Mouse (Mus musculus) heart, embryonic 13.5 days (tissue): ENCODE data around the gene Tldc1. TPM values are rescaled to one million over a fixed set of nuclear protein-coding genes. Genes with fewer than 3 reads are reported as not detected.

Experiments used
- ATAC-seq: fragments of 200-750 bp; cut with Nextera tagmentation; 2 replicates; pipeline ENCODE4 v1.8.0; 2017; ENCODE audit warnings: moderate TSS enrichment; ENCODE audit not compliant: insufficient number of reproducible peaks, low FRiP score, low TSS enrichment; ENCODE audit errors: extremely low read depth
- H3K27ac ChIP-seq: fragments of 300-500 bp; sonication (generic); replicated peaks from 2 replicates; pipeline ENCODE4 v1.5.1; 2015; ENCODE audit warnings: moderate library complexity, mild to moderate bottlenecking, inconsistent platforms
- H3K27me3 ChIP-seq: fragments of 300-500 bp; sonication (generic); replicated peaks from 2 replicates; pipeline ENCODE4 v1.6.1; 2015; ENCODE audit warnings: mild to moderate bottlenecking, inconsistent platforms
- H3K36me3 ChIP-seq: fragments of 300-500 bp; sonication (generic); 2 replicates; pipeline ENCODE4 v1.6.1; 2015; ENCODE audit warnings: mild to moderate bottlenecking, inconsistent platforms
- H3K4me1 ChIP-seq: fragments of 300-500 bp; sonication (generic); 2 replicates; pipeline ENCODE4 v1.6.1; 2015; ENCODE audit warnings: inconsistent platforms
- H3K4me2 ChIP-seq: fragments of 300-500 bp; sonication (generic); 2 replicates; pipeline ENCODE4 v1.6.1; 2015; ENCODE audit warnings: inconsistent platforms, mild to moderate bottlenecking, moderate library complexity
- H3K4me3 ChIP-seq: fragments of 300-500 bp; sonication (generic); 2 replicates; pipeline ENCODE4 v1.5.1; 2015; ENCODE audit warnings: moderate library complexity, mild to moderate bottlenecking, inconsistent platforms
- H3K9ac ChIP-seq: fragments of 300-500 bp; sonication (generic); 2 replicates; pipeline ENCODE4 v1.6.1; 2015; ENCODE audit warnings: inconsistent platforms, mild to moderate bottlenecking, moderate library complexity
- H3K9me3 ChIP-seq: fragments of 300-500 bp; sonication (generic); 2 replicates; pipeline ENCODE4 v1.6.1; 2016; ENCODE audit warnings: inconsistent platforms
- WGBS: fragments of 180-500 bp; shearing (Covaris S2); methylation state at CpG from one replicate; pipeline ENCODE4 v1.1.7; 2015; ENCODE audit warnings: mixed read lengths; 5-methylcytosine and 5-hydroxymethylcytosine counted together
- polyA plus RNA-seq: library from polyadenylated mRNA; unstranded; fragments of >200 nt; fragmentation: Nextera tagmentation; extraction: Ambion mirVana; gene quantifications from 2 replicates; pipeline ENCODE4 v1.2.1, GENCODE M21; 2015

The Tldc1 gene
- polyA plus RNA-seq, 1 experiment from 2014 or later: 14.3 TPM

GRCm38 (mm10) chr8:119737093-119737900 lies 40.9 kb downstream of the Tldc1 start:
- H3K4me1 ChIP-seq: no peaks in the 10 kb centered on the region
- H3K27ac ChIP-seq: no peak overlapping the region
- 0 out of 2 replicates have a peak, but pooled peaks cover 2% of the 10 kb centered on the region for H3K27me3 ChIP-seq
- no peaks in the 10 kb centered on the region for H3K9me3 ChIP-seq
- 72% methylated on average over 11 of the region's 11 CpGs for WGBS
- H3K4me2 ChIP-seq: no peak overlapping the region
- H3K9ac ChIP-seq: no peak overlapping the region
- ATAC-seq: no peak
- no peak overlapping the region for H3K4me3 ChIP-seq
- no peaks in the 10 kb centered on the region for H3K36me3 ChIP-seq

GRCm38 (mm10) chr8:119736348-119736917 lies 41.8 kb downstream of the Tldc1 start:
- Histone ChIP-seq H3K27ac (no peak overlapping the region), H3K4me3 (no peak overlapping the region), H3K4me2 (no peak overlapping the region), H3K9me3 (no peaks in the 10 kb centered on the region), H3K9ac (no peak overlapping the region), H3K4me1 (no peaks in the 10 kb centered on the region), H3K36me3 (no peaks in the 10 kb centered on the region), H3K27me3 (0 out of 2 replicates have a peak, but pooled peaks cover 4% of the 10 kb centered on the region)
- 84% methylated on average over 10 of the region's 10 CpGs for WGBS
- ATAC-seq: no peak

- H3K27me3 ChIP-seq: 0 out of 2 replicates have a peak, but pooled peaks cover 4% of the 10 kb centered on the region
- H3K36me3 ChIP-seq: no peaks in the 10 kb centered on the region
- ATAC-seq: no peak
- H3K9ac ChIP-seq: no peak overlapping the region
- no peak overlapping the region for H3K4me3 ChIP-seq
- H3K9me3 ChIP-seq: no peaks in the 10 kb centered on the region
- no peak overlapping the region for H3K27ac ChIP-seq
- peaks cover 3% of the 10 kb centered on the region; the same call in 1 of the 2 replicates for H3K4me1 ChIP-seq
- no peak overlapping the region for H3K4me2 ChIP-seq
- 71% methylated on average over 13 of the region's 13 CpGs for WGBS
Observed at GRCm38 (mm10) chr8:119732072-119732471, 46.1 kb downstream of the Tldc1 start.

DNA sequence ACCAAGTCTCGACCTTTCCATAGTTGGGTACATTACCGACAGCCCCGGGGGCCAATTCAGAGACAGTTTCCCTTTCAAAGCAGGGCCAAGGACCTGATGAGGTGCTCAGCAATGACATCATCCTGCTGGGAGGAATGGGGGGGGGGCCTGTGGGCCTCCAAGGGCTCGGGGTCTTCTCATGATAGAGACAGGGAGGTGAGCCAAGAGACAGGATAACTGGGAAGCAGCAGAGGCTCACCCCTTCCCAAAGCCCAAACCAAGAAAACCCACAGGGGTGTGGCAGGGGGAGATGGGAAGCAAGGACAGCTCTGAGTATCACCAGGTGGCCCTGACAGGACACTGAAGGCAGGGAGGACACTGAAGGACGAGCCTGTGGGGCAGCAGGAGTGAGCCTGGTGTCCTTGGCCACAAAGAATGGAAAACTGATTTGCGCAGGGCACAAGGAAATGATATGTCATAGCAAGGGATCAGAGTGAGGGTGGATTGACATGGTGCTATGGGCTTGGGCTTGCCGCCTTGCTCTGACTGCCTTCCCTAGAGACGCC lies 49.8 kb downstream of the Tldc1 start:
- Histone ChIP-seq H3K4me2 (no peak overlapping the region), H3K27me3 (0 out of 2 replicates have a peak, but pooled peaks cover 4% of the 10 kb centered on the region), H3K36me3 (no peaks in the 10 kb centered on the region), H3K4me3 (no peak overlapping the region), H3K9me3 (no peaks in the 10 kb centered on the region), H3K9ac (no peak overlapping the region), H3K4me1 (peaks cover 20% of the 10 kb centered on the region), H3K27ac (no peak overlapping the region)
- no peak for ATAC-seq
- 74% methylated on average over 8 of the region's 8 CpGs for WGBS

DNA sequence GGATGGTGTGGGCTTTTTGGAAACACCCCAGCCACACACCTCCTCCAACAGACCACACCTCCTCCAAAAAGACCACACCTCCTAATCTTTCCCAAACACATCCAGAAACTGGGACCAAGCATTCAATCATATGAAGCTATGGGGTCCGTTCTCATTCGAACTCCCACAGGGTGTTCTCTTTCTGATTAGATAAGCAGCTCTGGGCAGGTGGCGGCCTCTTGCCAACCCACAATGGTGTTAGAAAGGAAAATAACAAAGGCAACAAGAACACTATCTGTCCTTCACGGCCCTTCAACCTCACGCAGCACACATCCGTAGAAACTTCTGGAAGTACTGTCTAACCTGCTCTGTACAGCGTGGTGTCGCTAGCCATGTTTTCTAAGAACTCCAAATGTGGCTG lies 51.1 kb downstream of the Tldc1 start:
- no peak overlapping the region for H3K4me3 ChIP-seq
- H3K9ac ChIP-seq: no peak overlapping the region
- WGBS: 53% methylated on average over 8 of the region's 8 CpGs

DNA sequence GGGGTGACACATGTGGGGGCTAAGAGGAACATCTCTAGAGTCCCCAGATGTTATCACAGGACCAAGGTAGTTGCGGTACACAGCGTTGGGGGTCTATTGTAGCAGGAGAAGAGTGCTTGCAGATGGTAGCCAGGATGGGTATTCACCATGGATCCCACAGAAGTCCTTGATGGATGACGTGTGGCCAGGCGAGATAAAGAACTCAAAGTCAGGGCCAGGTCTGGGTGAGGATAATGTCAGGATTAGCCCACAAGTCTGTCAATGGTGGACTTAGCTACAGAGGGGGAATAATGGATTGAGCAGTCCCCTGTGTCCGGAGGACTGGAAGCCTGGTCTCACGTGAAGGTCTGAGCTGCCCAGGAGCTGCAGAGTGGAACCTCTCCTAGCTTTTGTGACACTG lies 53.6 kb downstream of the Tldc1 start:
- no peak overlapping the region for H3K4me2 ChIP-seq
- peaks cover 27% of the 10 kb centered on the region for H3K4me1 ChIP-seq
- H3K27ac ChIP-seq: peak overlapping the region; percentile 78
- no peak overlapping the region for H3K4me3 ChIP-seq
- H3K9me3 ChIP-seq: no peaks in the 10 kb centered on the region
- no peaks in the 10 kb centered on the region for H3K36me3 ChIP-seq
- no peaks in the 10 kb centered on the region for H3K27me3 ChIP-seq
- ATAC-seq: no peak
- no peak overlapping the region for H3K9ac ChIP-seq
- 63% methylated on average over 6 of the region's 6 CpGs for WGBS

More for the DNA sequence above, 51.1 kb downstream of the Tldc1 start:
- Histone ChIP-seq H3K27me3 (0 out of 2 replicates have a peak, but pooled peaks cover under 1% of the 10 kb centered on the region), H3K27ac (no peak overlapping the region), H3K4me1 (peaks cover 27% of the 10 kb centered on the region), H3K36me3 (no peaks in the 10 kb centered on the region), H3K4me2 (no peak overlapping the region), H3K9me3 (no peaks in the 10 kb centered on the region)
- no peak for ATAC-seq

- Histone ChIP-seq H3K27ac (peak overlapping the region; percentile 78), H3K4me3 (no peak overlapping the region), H3K36me3 (no peaks in the 10 kb centered on the region), H3K4me2 (peak overlapping the region; percentile 49), H3K9me3 (no peaks in the 10 kb centered on the region), H3K27me3 (no peaks in the 10 kb centered on the region), H3K9ac (no peak overlapping the region), H3K4me1 (peaks cover 36% of the 10 kb centered on the region)
- WGBS: 22% methylated on average over 4 of the region's 4 CpGs
- ATAC-seq: 0 out of 2 replicates have a peak, but pooled peaks have one; percentile 32
Observed at GRCm38 (mm10) chr8:119723676-119724075, 54.5 kb downstream of the Tldc1 start.

DNA sequence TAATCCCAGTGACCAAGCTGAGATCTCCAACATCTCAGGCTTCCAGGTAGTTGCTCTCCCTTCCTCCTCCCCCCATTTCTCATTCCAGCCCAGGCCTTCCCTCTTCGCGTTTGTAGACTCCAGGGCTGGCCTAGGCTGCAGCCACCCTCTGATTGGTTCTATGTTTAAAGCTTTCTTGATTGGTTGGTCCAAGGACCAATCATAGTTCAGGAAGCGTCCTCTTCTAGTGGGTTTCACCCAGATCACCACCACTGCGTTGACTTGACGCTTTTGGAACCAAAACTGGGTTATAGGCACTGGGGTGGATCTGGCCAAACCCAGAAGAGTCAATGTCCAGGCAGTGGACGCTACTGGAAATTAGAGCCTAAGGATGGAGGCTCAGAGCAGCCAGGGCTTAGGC lies 55.9 kb downstream of the Tldc1 start:
- H3K27me3 ChIP-seq: no peaks in the 10 kb centered on the region
- H3K36me3 ChIP-seq: no peaks in the 10 kb centered on the region

GRCm38 (mm10) chr8:119719011-119719501 lies 59.2 kb downstream of the Tldc1 start:
- no peak overlapping the region for H3K9ac ChIP-seq
- H3K9me3 ChIP-seq: no peaks in the 10 kb centered on the region
- no peak for ATAC-seq
- 0 out of 2 replicates have a peak overlapping the region, but pooled peaks have one; percentile 1 for H3K27ac ChIP-seq
- H3K4me1 ChIP-seq: peaks cover 37% of the 10 kb centered on the region
- WGBS: 44% methylated on average over 12 of the region's 12 CpGs
- H3K27me3 ChIP-seq: no peaks in the 10 kb centered on the region; the same call in 1 of the 2 replicates
- no peak overlapping the region for H3K4me2 ChIP-seq
- no peak overlapping the region for H3K4me3 ChIP-seq
- H3K36me3 ChIP-seq: no peaks in the 10 kb centered on the region

More for the DNA sequence above, 55.9 kb downstream of the Tldc1 start:
- Histone ChIP-seq H3K4me3 (no peak overlapping the region), H3K4me2 (no peak overlapping the region), H3K9ac (no peak overlapping the region), H3K9me3 (no peaks in the 10 kb centered on the region), H3K4me1 (peaks cover 39% of the 10 kb centered on the region), H3K27ac (no peak overlapping the region)
- WGBS: 57% methylated on average over 6 of the region's 6 CpGs
- no peak for ATAC-seq

GRCm38 (mm10) chr8:119717765-119718164 lies 60.5 kb downstream of the Tldc1 start:
- WGBS: 60% methylated on average over 9 of the region's 9 CpGs
- ATAC-seq: no peak
- no peak overlapping the region for H3K27ac ChIP-seq
- no peak overlapping the region for H3K4me3 ChIP-seq
- H3K4me2 ChIP-seq: no peak overlapping the region
- H3K36me3 ChIP-seq: no peaks in the 10 kb centered on the region
- no peak overlapping the region for H3K9ac ChIP-seq
- no peaks in the 10 kb centered on the region; the same call in 1 of the 2 replicates for H3K27me3 ChIP-seq
- peaks cover 25% of the 10 kb centered on the region for H3K4me1 ChIP-seq
- no peaks in the 10 kb centered on the region for H3K9me3 ChIP-seq

DNA sequence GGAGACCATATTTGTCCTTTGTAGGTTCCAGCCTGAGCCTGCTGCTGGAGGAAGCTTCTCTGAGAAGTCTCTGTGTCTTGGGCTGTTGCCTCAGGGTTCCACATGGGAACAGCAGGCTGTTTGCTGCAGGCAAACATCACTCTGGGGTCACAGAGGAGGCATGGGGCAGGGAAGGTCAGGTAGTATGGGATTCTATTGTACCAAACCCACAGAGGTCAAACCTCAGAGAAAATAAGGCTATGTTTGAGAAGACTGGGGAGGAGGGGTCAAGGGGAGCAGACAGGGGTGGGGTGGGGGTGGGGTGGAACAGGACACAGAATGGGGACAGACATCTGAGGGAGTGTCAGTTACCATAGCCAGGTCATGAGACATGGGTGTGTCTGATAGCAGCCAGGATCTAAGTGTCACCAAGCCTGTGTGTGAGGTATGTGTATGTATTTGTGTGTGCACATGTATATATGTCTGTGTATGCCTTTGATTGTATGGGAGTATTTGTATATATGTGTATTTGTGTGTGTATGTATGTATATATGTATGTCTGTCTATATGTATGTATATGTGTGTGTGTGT lies 61.4 kb downstream of the Tldc1 start:
- H3K9me3 ChIP-seq: no peaks in the 10 kb centered on the region
- no peak overlapping the region for H3K4me3 ChIP-seq
- H3K4me2 ChIP-seq: no peak overlapping the region
- no peak overlapping the region for H3K9ac ChIP-seq
- no peak overlapping the region for H3K27ac ChIP-seq
- H3K36me3 ChIP-seq: no peaks in the 10 kb centered on the region
- peaks cover 24% of the 10 kb centered on the region for H3K4me1 ChIP-seq
- H3K27me3 ChIP-seq: no peaks in the 10 kb centered on the region; the same call in 1 of the 2 replicates
- ATAC-seq: no peak
